Mouse (Mus musculus): ENCODE measurements at regions not wholly inside any gene's neighbourhood (a gene's known extent, or its start where the extent isn't known, plus 50 kb on each side); places are given as distances from the start of the nearest gene placed in this dataset.

GRCm38 (mm10) chr17:88346896-88347295 is 93.6 kb upstream of the Foxn2 start:
- no peak overlapping the region for H3K27ac ChIP-seq (replicated peaks; ENCODE audit: low read depth, low read length)
- H3K4me1 ChIP-seq (ENCODE audit: control insufficient read depth, insufficient read depth, insufficient read length, low read length), result no peaks in the 10 kb centered on the region
- no peak overlapping the region for H3K4me3 ChIP-seq (ENCODE audit: insufficient read depth, low read depth, low read length)

DNA sequence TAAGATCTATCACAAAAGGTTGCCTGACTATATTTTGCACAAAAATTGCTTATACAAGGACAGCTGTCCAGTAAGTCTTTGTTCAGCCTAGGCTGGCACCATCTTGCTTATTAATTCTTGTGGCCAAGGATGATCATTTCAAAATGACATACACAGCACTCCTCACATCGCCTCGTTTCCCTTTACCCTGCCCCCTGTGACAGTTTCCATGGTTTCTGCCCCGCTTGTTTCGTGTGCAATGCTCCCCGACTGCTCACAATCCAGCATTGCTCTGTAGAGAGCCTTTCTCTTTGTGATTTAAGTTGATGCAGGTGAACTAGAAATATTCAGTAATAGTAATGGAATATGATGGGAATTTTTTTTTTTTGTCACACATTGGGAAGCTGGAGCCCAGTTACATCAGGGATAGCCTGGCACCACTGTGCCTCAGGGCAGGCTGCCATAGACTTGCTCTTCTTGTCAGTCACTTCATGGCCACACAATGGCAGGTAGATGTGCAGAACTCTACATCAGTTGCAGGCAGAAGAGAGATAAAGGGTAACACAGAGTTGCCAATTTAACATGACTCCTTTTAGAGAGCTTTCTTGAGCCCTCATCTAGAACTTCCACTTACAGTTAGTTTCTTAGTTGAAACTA is 90.6 kb upstream of the Foxn2 start:
- Histone ChIP-seq H3K4me3 (ENCODE audit: insufficient read depth, low read depth, low read length) (no peak overlapping the region), H3K4me1 (ENCODE audit: control insufficient read depth, insufficient read depth, insufficient read length, low read length) (no peaks in the 10 kb centered on the region), H3K27ac (replicated peaks; ENCODE audit: low read depth, low read length) (no peak overlapping the region)

GRCm38 (mm10) chr17:88350986-88351385 is 89.5 kb upstream of the Foxn2 start:
- H3K4me3 ChIP-seq (ENCODE audit: insufficient read depth, low read depth, low read length), result no peak overlapping the region
- no peak overlapping the region for H3K27ac ChIP-seq (replicated peaks; ENCODE audit: low read depth, low read length)
- H3K4me1 ChIP-seq (ENCODE audit: control insufficient read depth, insufficient read depth, insufficient read length, low read length), result no peaks in the 10 kb centered on the region

DNA sequence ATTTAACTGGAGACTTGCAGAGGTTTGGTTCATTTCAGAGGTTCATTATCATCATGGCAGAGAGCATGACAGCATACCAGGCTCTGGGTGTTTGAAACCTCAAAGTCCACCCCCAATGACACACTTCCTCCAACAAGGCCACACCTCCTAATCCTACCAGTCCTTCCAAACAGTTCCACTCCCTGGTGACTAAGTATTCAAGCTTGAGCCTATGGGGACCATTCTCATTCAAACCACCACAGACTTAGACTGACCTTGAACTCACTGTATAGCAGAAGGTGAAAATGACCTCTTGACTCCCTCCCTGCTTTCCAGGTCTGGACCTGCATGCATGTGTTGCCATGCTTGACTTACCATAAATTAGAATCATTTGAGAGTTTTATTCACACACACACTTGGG is 87.6 kb upstream of the Foxn2 start:
- Histone ChIP-seq H3K4me1 (ENCODE audit: control insufficient read depth, insufficient read depth, insufficient read length, low read length) (no peaks in the 10 kb centered on the region), H3K27ac (replicated peaks; ENCODE audit: low read depth, low read length) (no peak overlapping the region), H3K4me3 (ENCODE audit: insufficient read depth, low read depth, low read length) (no peak overlapping the region)

DNA sequence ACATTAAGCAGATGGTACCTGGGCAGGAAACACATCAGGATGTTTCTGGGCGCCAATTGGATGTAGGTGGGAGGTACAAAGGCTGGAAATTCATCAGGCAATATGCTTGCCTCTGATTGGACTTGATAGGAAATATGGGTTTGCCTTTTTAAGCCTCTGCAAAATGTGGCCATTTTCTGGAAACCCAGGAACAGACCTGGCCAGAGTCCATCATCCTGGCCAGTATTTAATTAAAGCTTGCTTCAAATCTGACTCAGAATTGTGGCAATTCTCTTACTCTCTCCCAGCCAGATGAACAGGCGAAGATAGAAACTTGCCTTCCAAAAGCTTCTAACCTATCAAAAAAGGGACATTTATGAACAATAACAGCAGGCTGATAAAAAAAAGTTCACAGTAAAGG is 79.3 kb upstream of the Foxn2 start:
- H3K27ac ChIP-seq (replicated peaks; ENCODE audit: low read depth, low read length), result no peak overlapping the region
- no peak overlapping the region for H3K4me3 ChIP-seq (ENCODE audit: insufficient read depth, low read depth, low read length)
- no peaks in the 10 kb centered on the region for H3K4me1 ChIP-seq (ENCODE audit: control insufficient read depth, insufficient read depth, insufficient read length, low read length)

GRCm38 (mm10) chr17:88362404-88362803 is 78.1 kb upstream of the Foxn2 start:
- no peak overlapping the region for H3K27ac ChIP-seq (replicated peaks; ENCODE audit: low read depth, low read length)
- H3K4me3 ChIP-seq (ENCODE audit: insufficient read depth, low read depth, low read length), result no peak overlapping the region
- no peaks in the 10 kb centered on the region for H3K4me1 ChIP-seq (ENCODE audit: control insufficient read depth, insufficient read depth, insufficient read length, low read length)

DNA sequence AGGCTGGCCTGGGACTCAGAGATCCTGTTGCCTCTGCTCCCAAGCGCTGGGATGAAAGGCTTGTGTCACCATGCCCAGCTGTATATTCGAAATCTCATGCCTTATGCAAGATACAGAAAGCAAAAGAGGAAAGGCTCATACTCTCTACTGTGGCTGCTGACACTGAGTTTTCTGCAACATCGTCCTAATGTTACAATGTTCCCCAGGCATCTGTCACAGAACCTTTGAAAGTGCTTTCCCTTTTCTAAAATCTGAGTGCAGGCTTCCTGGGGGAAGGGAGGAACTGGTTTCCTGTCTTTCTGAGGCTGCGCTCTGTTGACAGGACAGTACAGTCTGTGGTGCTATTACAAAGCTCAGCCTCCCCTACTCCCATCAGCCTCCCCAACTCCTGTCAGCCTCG is 72.6 kb upstream of the Foxn2 start:
- Histone ChIP-seq H3K27ac (replicated peaks; ENCODE audit: low read depth, low read length) (0 out of 2 replicates have a peak overlapping the region, but pooled peaks have one; percentile 32), H3K4me3 (ENCODE audit: insufficient read depth, low read depth, low read length) (no peak overlapping the region), H3K4me1 (ENCODE audit: control insufficient read depth, insufficient read depth, insufficient read length, low read length) (no peaks in the 10 kb centered on the region; the same call in 1 of the 2 replicates)

DNA sequence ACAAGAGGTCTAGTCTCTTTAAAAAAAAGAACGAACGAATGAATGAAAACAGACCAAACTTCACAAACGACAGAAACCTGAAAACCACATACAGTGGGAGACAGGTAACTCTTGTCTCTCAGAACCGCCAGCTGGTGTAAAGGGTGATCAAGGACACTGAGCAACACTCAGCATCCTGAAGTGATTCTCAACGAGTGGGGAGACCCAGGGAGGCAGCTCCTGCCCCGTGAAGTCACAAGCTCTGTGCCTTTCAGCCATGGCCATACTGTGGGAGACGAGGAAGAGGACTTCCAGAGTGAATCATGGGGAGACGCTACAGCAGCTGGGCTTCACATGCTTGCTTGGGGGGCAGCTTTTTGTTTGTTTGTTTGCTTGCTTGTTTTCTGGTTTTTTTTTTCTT is 70.5 kb upstream of the Foxn2 start:
- Histone ChIP-seq H3K27ac (replicated peaks; ENCODE audit: low read depth, low read length) (no peak overlapping the region), H3K4me3 (ENCODE audit: insufficient read depth, low read depth, low read length) (no peak overlapping the region), H3K4me1 (ENCODE audit: control insufficient read depth, insufficient read depth, insufficient read length, low read length) (no peaks in the 10 kb centered on the region; the same call in none of the 2 replicates)

DNA sequence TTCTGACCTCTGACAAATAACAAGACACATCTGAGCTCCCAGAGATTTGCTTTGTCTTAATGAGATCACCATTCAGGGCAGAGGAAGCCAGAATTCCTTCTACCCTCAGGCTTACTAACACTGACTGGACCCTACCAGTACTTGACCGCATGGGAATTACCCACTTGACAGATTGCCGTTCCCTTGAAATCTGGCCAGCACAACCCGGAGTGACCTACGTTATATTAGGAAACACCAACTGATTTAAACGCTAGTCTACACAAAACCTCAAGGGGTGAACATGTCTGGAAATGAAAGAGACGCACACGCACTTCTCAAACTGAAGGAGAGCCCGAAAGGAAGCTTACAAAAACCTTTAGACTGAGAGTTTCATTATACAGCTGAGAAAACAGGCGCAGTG is 69.8 kb upstream of the Foxn2 start:
- 0 out of 2 replicates have a peak overlapping the region, but pooled peaks have one; percentile 4 for H3K4me3 ChIP-seq (ENCODE audit: insufficient read depth, low read depth, low read length)
- H3K27ac ChIP-seq (replicated peaks; ENCODE audit: low read depth, low read length), result peak overlapping the region; percentile 55
- no peaks in the 10 kb centered on the region; the same call in none of the 2 replicates for H3K4me1 ChIP-seq (ENCODE audit: control insufficient read depth, insufficient read depth, insufficient read length, low read length)

- no peak overlapping the region for H3K4me3 ChIP-seq (ENCODE audit: insufficient read depth, low read depth, low read length)
- no peaks in the 10 kb centered on the region; the same call in 1 of the 2 replicates for H3K4me1 ChIP-seq (ENCODE audit: control insufficient read depth, insufficient read depth, insufficient read length, low read length)
- no peak overlapping the region for H3K27ac ChIP-seq (replicated peaks; ENCODE audit: low read depth, low read length)
Observed at GRCm38 (mm10) chr17:88378505-88378904, 62.0 kb upstream of the Foxn2 start.

DNA sequence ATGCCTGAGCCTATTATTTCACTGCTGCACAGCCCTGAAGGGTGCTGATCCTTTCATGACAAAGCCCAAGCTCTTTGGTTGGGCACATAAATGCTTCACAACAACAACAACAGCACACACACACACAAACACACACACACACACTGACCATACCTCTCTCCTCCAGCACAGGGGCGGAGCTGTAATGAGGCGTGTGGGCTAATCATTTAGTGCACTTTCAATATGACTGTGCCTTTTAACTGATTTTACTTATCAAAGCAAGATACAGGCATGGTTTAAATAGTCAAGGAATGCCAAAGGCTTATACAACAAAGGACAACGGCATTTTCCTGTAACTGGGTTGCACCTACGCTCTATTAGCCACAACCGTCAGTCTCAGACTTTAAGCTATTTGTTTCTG is 61.1 kb upstream of the Foxn2 start:
- Histone ChIP-seq H3K4me3 (ENCODE audit: insufficient read depth, low read depth, low read length) (no peak overlapping the region), H3K27ac (replicated peaks; ENCODE audit: low read depth, low read length) (no peak overlapping the region), H3K4me1 (ENCODE audit: control insufficient read depth, insufficient read depth, insufficient read length, low read length) (no peaks in the 10 kb centered on the region)

- H3K4me1 ChIP-seq (ENCODE audit: control insufficient read depth, insufficient read depth, insufficient read length, low read length), result no peaks in the 10 kb centered on the region
- H3K4me3 ChIP-seq (ENCODE audit: insufficient read depth, low read depth, low read length), result no peak overlapping the region
- no peak overlapping the region for H3K27ac ChIP-seq (replicated peaks; ENCODE audit: low read depth, low read length)
Observed at GRCm38 (mm10) chr17:88381106-88381505, 59.4 kb upstream of the Foxn2 start.

DNA sequence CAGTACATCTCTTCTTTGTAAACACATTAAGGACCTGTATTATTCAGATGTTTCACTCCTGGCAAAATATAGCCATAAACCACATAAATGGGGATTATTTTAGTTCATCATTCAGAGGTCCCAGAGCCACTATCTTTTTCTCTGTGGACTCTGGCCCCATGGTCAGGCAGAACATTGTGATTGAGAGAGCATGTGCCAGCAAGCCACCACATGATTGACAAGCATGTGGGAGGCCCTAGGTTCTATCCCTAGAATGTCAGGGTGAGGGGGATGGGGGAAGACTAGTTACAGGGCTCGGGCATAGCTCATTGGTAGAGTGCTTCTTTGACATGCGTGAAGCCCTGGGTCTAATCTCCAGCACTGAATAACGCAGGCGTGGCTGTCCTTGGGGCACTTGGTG is 57.1 kb upstream of the Foxn2 start:
- no peaks in the 10 kb centered on the region for H3K4me1 ChIP-seq (ENCODE audit: control insufficient read depth, insufficient read depth, insufficient read length, low read length)
- H3K27ac ChIP-seq (replicated peaks; ENCODE audit: low read depth, low read length), result no peak overlapping the region
- no peak overlapping the region for H3K4me3 ChIP-seq (ENCODE audit: insufficient read depth, low read depth, low read length)

GRCm38 (mm10) chr17:88388441-88388951 is 52.0 kb upstream of the Foxn2 start:
- Histone ChIP-seq H3K4me1 (ENCODE audit: control insufficient read depth, insufficient read depth, insufficient read length, low read length) (no peaks in the 10 kb centered on the region; the same call in 1 of the 2 replicates), H3K27ac (replicated peaks; ENCODE audit: low read depth, low read length) (no peak overlapping the region), H3K4me3 (ENCODE audit: insufficient read depth, low read depth, low read length) (no peak overlapping the region)

- Histone ChIP-seq H3K27ac (replicated peaks; ENCODE audit: low read depth, low read length) (no peak overlapping the region), H3K4me3 (ENCODE audit: insufficient read depth, low read depth, low read length) (no peak overlapping the region), H3K4me1 (ENCODE audit: control insufficient read depth, insufficient read depth, insufficient read length, low read length) (no peaks in the 10 kb centered on the region; the same call in 1 of the 2 replicates)
Observed at GRCm38 (mm10) chr17:88389668-88390461, 50.6 kb upstream of the Foxn2 start.
